Mouse (Mus musculus) hindbrain, embryonic 15.5 days (tissue): ENCODE results near the gene Cer1. TPM values are rescaled to one million over a fixed set of nuclear protein-coding genes. Genes with fewer than 3 reads are reported as not detected.

Experiments used
- ATAC-seq: fragments of 200-750 bp; cut with Nextera tagmentation; 2 replicates; pipeline ENCODE4 v1.8.0; 2017; ENCODE audit warnings: low read depth, moderate number of reproducible peaks, moderate TSS enrichment; ENCODE audit not compliant: low FRiP score
- H3K27ac ChIP-seq: fragments of 300-500 bp; sonication (generic); replicated peaks from 2 replicates; pipeline ENCODE4 v1.5.1; 2015; ENCODE audit warnings: mild to moderate bottlenecking, inconsistent platforms
- H3K27me3 ChIP-seq: fragments of 300-500 bp; sonication (generic); 2 replicates; pipeline ENCODE4 v1.6.1; 2015; ENCODE audit warnings: control low read depth, inconsistent platforms
- H3K36me3 ChIP-seq: fragments of 300-500 bp; sonication (generic); 2 replicates; pipeline ENCODE4 v1.6.1; 2015; ENCODE audit warnings: control low read depth, inconsistent platforms
- H3K4me1 ChIP-seq: fragments of 300-500 bp; sonication (generic); replicated peaks from 2 replicates; pipeline ENCODE4 v1.6.1; 2015; ENCODE audit warnings: control low read depth, inconsistent platforms
- H3K4me2 ChIP-seq: fragments of 300-500 bp; sonication (generic); 2 replicates; pipeline ENCODE4 v1.6.1; 2015; ENCODE audit warnings: moderate library complexity, mild to moderate bottlenecking, inconsistent platforms
- H3K4me3 ChIP-seq: fragments of 300-500 bp; sonication (generic); 2 replicates; pipeline ENCODE4 v1.5.1; 2015; ENCODE audit warnings: mild to moderate bottlenecking, inconsistent platforms
- H3K9ac ChIP-seq: fragments of 300-500 bp; sonication (generic); 2 replicates; pipeline ENCODE4 v1.6.1; 2015; ENCODE audit warnings: inconsistent platforms
- H3K9me3 ChIP-seq: fragments of 300-500 bp; sonication (generic); 2 replicates; pipeline ENCODE4 v1.6.1; 2016; ENCODE audit warnings: control low read depth, inconsistent platforms
- WGBS: fragments of 180-500 bp; shearing (Covaris S2); methylation state at CpG from one replicate; pipeline ENCODE4 v1.1.7; 2015; 5-methylcytosine and 5-hydroxymethylcytosine counted together
- polyA plus RNA-seq: library from polyadenylated mRNA; unstranded; fragments of >200 nt; fragmentation: Nextera tagmentation; extraction: Ambion mirVana; gene quantifications from 2 replicates; pipeline ENCODE4 v1.2.1, GENCODE M21; 2015

Cer1 gene
- polyA plus RNA-seq, 1 experiment from 2014 or later, result not detected

- Histone ChIP-seq H3K4me2 (no peak overlapping the region), H3K9ac (no peak overlapping the region), H3K4me3 (no peak overlapping the region), H3K27me3 (no peaks in the 10 kb centered on the region), H3K36me3 (no peaks in the 10 kb centered on the region), H3K27ac (no peak overlapping the region), H3K9me3 (no peaks in the 10 kb centered on the region), H3K4me1 (no peaks in the 10 kb centered on the region; the same call in 1 of the 2 replicates)
- 83% methylated on average over 5 of the region's 5 CpGs for WGBS
- no peak for ATAC-seq
These were observed 7.3 kb upstream of the Cer1 start for GRCm38 (mm10) chr4:82892247-82892646.

GRCm38 (mm10) chr4:82891566-82891965 is 6.6 kb upstream of the Cer1 start:
- Histone ChIP-seq H3K9ac (no peak overlapping the region), H3K4me2 (no peak overlapping the region), H3K4me1 (no peaks in the 10 kb centered on the region; the same call in 1 of the 2 replicates), H3K27me3 (no peaks in the 10 kb centered on the region), H3K36me3 (no peaks in the 10 kb centered on the region), H3K9me3 (no peaks in the 10 kb centered on the region), H3K27ac (no peak overlapping the region), H3K4me3 (no peak overlapping the region)
- 86% methylated on average over 2 of the region's 2 CpGs for WGBS
- no peak for ATAC-seq

DNA sequence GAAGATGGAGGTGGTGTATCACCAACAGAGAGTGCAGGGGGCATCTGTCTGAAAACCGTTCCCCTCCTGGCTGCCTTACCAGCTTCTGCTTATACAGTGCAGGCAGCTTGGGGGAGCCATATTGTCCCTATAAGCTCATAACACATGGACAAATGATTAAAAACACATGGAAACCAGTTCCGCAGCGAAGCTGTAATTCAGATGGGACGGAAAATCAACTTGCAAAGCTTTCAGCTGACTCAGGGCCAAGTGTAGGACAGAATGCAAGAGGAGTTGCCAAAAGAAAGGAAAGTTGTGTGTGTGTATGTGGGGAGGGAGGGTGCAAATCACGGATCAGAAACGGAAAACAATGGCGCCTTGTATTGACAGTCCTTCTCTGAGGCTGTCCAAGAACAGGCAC is 6.1 kb upstream of the Cer1 start:
- Histone ChIP-seq H3K9ac (no peak overlapping the region), H3K4me1 (no peaks in the 10 kb centered on the region; the same call in 1 of the 2 replicates), H3K27me3 (no peaks in the 10 kb centered on the region), H3K27ac (no peak overlapping the region), H3K36me3 (no peaks in the 10 kb centered on the region), H3K4me2 (no peak overlapping the region), H3K9me3 (no peaks in the 10 kb centered on the region), H3K4me3 (no peak overlapping the region)
- WGBS, result 63% methylated on average over 7 of the region's 7 CpGs
- ATAC-seq, result no peak

DNA sequence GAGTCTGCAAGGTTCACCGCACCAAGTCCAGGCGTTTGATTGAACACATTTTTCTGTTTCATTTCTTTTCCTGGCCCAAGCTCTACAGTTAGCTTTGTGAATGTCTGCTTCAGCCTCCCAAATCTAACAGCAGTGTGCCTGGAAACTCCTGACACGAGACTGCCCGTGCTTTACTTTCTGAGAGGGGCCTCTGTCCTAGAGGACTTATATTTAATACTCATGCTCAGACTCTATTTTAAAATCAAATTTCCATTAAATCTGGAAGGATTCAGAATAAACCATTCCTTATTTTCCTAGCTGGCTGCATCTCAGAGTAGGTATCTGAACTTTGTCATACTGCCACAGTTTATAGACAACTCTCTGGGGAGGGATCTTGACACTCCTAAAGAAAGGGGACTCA is 5.6 kb upstream of the Cer1 start:
- Histone ChIP-seq H3K9ac (no peak overlapping the region), H3K4me1 (no peaks in the 10 kb centered on the region; the same call in 1 of the 2 replicates), H3K4me3 (no peak overlapping the region), H3K27me3 (no peaks in the 10 kb centered on the region), H3K27ac (no peak overlapping the region), H3K36me3 (no peaks in the 10 kb centered on the region), H3K4me2 (no peak overlapping the region), H3K9me3 (no peaks in the 10 kb centered on the region)
- 89% methylated on average over 4 of the region's 4 CpGs for WGBS
- no peak for ATAC-seq

- Histone ChIP-seq H3K27ac (no peak overlapping the region), H3K9me3 (no peaks in the 10 kb centered on the region), H3K4me3 (no peak overlapping the region), H3K4me1 (peaks cover 3% of the 10 kb centered on the region; the same call in 1 of the 2 replicates), H3K9ac (no peak overlapping the region), H3K36me3 (no peaks in the 10 kb centered on the region), H3K4me2 (no peak overlapping the region), H3K27me3 (no peaks in the 10 kb centered on the region)
- ATAC-seq, result no peak
- 46% methylated on average over 2 of the region's 2 CpGs for WGBS
These were observed 1.2 kb upstream of the Cer1 start for GRCm38 (mm10) chr4:82886148-82886547.

- no peak overlapping the region for H3K9ac ChIP-seq
- no peak overlapping the region for H3K27ac ChIP-seq
- 38% methylated on average over 1 of the region's 1 CpGs for WGBS
- no peak for ATAC-seq
- H3K36me3 ChIP-seq, result no peaks in the 10 kb centered on the region
- no peaks in the 10 kb centered on the region for H3K9me3 ChIP-seq
- H3K27me3 ChIP-seq, result no peaks in the 10 kb centered on the region
- H3K4me1 ChIP-seq, result 0 out of 2 replicates have a peak, but pooled peaks cover 3% of the 10 kb centered on the region
- no peak overlapping the region for H3K4me3 ChIP-seq
- H3K4me2 ChIP-seq, result no peak overlapping the region
These were observed 576 bp upstream of the Cer1 start for GRCm38 (mm10) chr4:82885535-82885913.

DNA sequence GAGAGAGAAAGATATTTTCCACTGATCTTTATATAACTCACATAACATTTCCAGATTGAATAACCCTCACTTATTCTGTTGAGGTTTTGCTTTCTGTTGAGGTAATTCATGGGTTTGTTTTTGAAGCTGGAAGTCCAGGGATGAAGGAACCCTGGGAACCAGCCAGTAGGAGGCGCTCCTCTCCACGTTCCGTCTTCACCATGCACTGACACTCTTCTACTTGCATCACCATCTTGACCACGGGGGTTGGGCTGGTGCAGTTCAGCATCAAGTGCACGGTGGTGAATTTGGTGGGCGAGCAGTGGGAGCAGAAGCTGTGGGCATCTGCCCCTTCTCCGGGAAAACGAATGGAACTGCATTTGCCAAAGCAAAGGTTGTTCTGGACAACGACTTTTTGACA is 2.4 kb downstream of the Cer1 start:
- no peaks in the 10 kb centered on the region for H3K36me3 ChIP-seq
- no peaks in the 10 kb centered on the region for H3K27me3 ChIP-seq
- no peak overlapping the region for H3K4me2 ChIP-seq
- WGBS, result 84% methylated on average over 9 of the region's 9 CpGs
- 0 out of 2 replicates have a peak, but pooled peaks cover 3% of the 10 kb centered on the region for H3K4me1 ChIP-seq
- no peak for ATAC-seq
- H3K9me3 ChIP-seq, result no peaks in the 10 kb centered on the region
- H3K4me3 ChIP-seq, result no peak overlapping the region
- no peak overlapping the region for H3K27ac ChIP-seq
- H3K9ac ChIP-seq, result no peak overlapping the region

DNA sequence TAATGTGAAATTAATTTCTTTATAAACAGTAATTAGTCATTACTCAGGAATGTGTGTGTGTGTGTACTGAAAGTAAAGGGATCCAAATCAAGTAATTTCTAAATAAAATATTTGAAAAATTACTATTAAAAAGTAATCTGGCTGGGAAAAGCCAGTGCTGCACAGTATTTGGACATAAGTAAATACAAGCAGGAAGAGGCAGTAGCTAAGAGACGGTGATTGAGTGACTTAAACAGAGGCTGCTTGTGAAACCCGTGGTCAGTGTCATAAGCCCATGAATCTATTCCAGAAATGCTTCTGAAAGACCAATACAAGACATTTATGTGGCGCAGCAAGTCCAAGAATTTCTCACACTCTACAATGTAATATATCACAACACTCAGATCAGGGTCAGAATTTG is 3.6 kb downstream of the Cer1 start:
- 74% methylated on average over 3 of the region's 3 CpGs for WGBS
- H3K4me2 ChIP-seq, result no peak overlapping the region
- H3K27ac ChIP-seq, result no peak overlapping the region
- no peaks in the 10 kb centered on the region for H3K27me3 ChIP-seq
- no peaks in the 10 kb centered on the region for H3K36me3 ChIP-seq
- no peak overlapping the region for H3K4me3 ChIP-seq
- H3K4me1 ChIP-seq, result 0 out of 2 replicates have a peak, but pooled peaks cover 3% of the 10 kb centered on the region
- no peak for ATAC-seq
- no peak overlapping the region for H3K9ac ChIP-seq
- H3K9me3 ChIP-seq, result no peaks in the 10 kb centered on the region

GRCm38 (mm10) chr4:82880243-82880642 is 4.7 kb downstream of the Cer1 start:
- Histone ChIP-seq H3K9me3 (no peaks in the 10 kb centered on the region), H3K27me3 (no peaks in the 10 kb centered on the region), H3K4me1 (0 out of 2 replicates have a peak, but pooled peaks cover 3% of the 10 kb centered on the region), H3K27ac (no peak overlapping the region), H3K4me3 (no peak overlapping the region), H3K36me3 (no peaks in the 10 kb centered on the region), H3K4me2 (no peak overlapping the region), H3K9ac (no peak overlapping the region)
- no peak for ATAC-seq
- WGBS, result 88% methylated on average over 2 of the region's 2 CpGs

DNA sequence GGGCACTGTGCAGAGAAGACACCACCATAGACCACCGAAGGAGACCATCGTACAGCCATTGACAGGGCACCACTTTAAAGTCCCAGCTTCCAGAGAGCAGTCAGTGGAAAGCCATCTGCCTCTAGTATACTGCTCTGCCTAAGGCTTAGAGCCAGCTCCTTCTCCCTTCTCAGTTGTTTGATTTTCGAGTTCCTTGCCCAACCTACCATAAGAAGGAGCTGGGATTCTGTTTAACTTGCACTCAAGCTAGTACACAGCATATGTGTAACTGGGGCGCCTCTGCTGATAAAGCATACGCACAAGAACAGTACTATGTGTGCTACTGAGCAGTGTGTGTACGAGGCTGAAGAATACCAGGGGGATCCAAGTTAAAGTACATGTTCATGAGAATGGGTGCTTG is 5.8 kb downstream of the Cer1 start:
- Histone ChIP-seq H3K9me3 (no peaks in the 10 kb centered on the region), H3K4me1 (no peaks in the 10 kb centered on the region), H3K4me2 (no peak overlapping the region), H3K4me3 (no peak overlapping the region), H3K9ac (no peak overlapping the region), H3K27ac (no peak overlapping the region), H3K36me3 (no peaks in the 10 kb centered on the region), H3K27me3 (no peaks in the 10 kb centered on the region)
- 85% methylated on average over 6 of the region's 6 CpGs for WGBS
- ATAC-seq, result no peak

DNA sequence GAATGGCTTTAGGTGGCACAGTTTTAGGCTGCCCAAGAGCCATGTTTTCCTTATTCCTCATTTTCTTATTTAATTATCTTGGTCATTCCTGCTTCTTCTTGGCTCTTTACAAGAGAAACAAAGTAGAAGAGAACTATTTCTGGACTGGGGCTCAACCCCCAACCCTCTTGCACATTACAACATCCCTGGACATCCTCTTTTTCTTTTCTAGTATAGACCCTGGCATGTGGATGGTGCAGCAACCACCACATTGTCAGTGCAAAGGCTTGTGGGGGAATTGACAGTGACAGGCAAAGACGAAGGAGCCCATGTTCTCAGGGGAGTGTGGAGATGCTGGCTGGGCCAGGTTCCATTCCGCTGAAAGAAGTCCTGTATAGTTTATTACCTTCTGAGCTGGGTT is 8.3 kb downstream of the Cer1 start:
- Histone ChIP-seq H3K9ac (no peak overlapping the region), H3K27ac (no peak overlapping the region), H3K36me3 (no peaks in the 10 kb centered on the region), H3K4me2 (no peak overlapping the region), H3K27me3 (no peaks in the 10 kb centered on the region), H3K4me1 (no peaks in the 10 kb centered on the region), H3K9me3 (no peaks in the 10 kb centered on the region), H3K4me3 (no peak overlapping the region)
- WGBS, result 78% methylated on average over 2 of the region's 2 CpGs
- no peak for ATAC-seq

GRCm38 (mm10) chr4:82875532-82875931 is 9.4 kb downstream of the Cer1 start:
- Histone ChIP-seq H3K9ac (no peak overlapping the region), H3K4me2 (no peak overlapping the region), H3K9me3 (no peaks in the 10 kb centered on the region), H3K36me3 (no peaks in the 10 kb centered on the region), H3K4me3 (no peak overlapping the region), H3K27me3 (no peaks in the 10 kb centered on the region), H3K4me1 (no peaks in the 10 kb centered on the region), H3K27ac (no peak overlapping the region)
- no peak for ATAC-seq
- 85% methylated on average over 4 of the region's 4 CpGs for WGBS

- WGBS, result 81% methylated on average over 4 of the region's 4 CpGs
- ATAC-seq, result no peak
- Histone ChIP-seq H3K36me3 (no peaks in the 10 kb centered on the region), H3K27me3 (no peaks in the 10 kb centered on the region), H3K27ac (no peak overlapping the region), H3K4me2 (no peak overlapping the region), H3K4me3 (no peak overlapping the region), H3K9ac (no peak overlapping the region), H3K9me3 (no peaks in the 10 kb centered on the region), H3K4me1 (no peaks in the 10 kb centered on the region)
These were observed 10.2 kb downstream of the Cer1 start for GRCm38 (mm10) chr4:82874791-82875190.
